Mouse (Mus musculus): ENCODE results near the gene Zscan2.

DNA sequence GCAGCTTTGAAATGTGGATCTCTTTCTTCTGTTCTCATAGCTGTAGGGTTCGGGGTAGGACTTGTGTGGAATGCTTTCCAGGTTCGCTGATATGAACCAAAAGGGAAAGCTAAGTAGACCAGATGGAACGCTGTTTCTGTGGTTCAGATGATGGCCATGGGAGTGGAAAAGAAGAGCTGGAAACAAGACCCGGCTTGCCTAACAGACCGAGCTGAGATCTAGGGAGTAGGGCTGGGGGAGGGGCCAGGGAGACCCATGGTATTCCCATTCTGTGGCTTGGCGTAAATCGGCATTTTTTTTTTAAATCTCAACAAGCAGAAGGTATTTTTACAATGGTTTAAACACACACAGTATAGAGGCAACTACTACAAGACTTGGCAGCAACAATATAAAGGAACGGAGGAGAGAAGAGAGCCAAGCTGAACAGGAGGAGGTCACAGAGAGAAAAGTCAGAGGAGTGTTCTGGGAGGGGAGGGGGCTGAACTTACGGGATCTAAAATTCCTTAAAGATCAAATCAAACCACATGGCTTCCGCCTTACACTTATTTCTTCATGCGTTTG is 34.8 kb upstream of the Zscan2 start, which contains the start of gene Iqgap1:
- TF ChIP-seq CTCF (IDR thresholded peaks at IDR 0.05; ENCODE audit: low read depth) (no peak), EP300 (optimal IDR thresholded peaks at IDR 0.05) (no peak)
